Mouse (Mus musculus) spleen, adult 2 months (tissue): Measurements from ENCODE around the gene Pdzd3.

ENCODE experiments used
- CTCF ChIP-seq: fragments of 200-500 bp; IDR thresholded peaks from 2 replicates; pipeline ENCODE4 v1.5.1; 2011; ENCODE audit warnings: mild to moderate bottlenecking, inconsistent platforms; ENCODE audit not compliant: insufficient read depth, insufficient read length, insufficient replicate concordance; ENCODE audit errors: extremely low read depth
- POLR2A ChIP-seq: fragments of 200-500 bp; IDR thresholded peaks from 2 replicates; pipeline ENCODE4 v1.6.1; 2011; ENCODE audit warnings: low read depth, low read length, inconsistent platforms

DNA sequence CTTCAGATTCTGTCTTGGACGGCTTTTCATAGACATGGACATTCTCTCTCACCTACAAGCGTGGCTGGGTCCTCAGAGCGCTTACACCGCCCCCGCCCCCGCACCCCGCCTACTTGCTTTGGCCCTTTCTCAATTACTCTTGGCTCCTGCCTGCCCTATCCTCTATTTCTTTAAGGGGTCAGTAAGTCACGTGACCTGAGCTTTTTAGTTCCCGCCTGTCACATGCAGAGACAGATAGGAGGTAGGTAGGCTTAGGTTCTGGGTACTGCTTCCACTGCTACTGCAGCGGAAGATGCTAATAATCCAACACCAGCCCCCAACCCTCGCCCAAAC is 37.7 kb upstream of the Pdzd3 start:
- TF ChIP-seq POLR2A (no peak), CTCF (no peak)
